Mouse (Mus musculus): ENCODE measurements around the gene A930033H14Rik.

DNA sequence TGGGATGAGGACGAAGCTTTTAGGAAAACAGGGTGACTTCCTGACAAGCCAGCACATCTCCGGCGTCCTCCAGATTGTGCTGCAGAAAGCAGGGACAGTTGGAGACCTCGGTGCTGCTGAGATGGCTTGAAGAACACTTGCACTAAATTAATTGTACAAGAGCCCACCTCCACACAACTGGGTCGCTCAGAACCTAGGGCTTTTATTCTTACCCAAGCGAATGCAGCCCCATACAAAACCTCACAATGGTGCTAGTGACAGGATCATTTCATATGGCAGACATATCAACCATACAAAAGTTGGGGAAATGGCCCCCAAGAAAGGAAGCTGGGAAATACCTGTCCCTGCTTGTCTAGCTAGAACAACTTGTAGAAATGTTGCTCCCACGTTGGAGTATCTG lies 5.4 kb downstream of the A930033H14Rik start:
- TF ChIP-seq CTCF (IDR thresholded peaks at IDR 0.05 in 2 of 3, conservative IDR thresholded peaks at IDR 0.05 in 1 of 3; ENCODE audit: control insufficient read depth in 1 of 3, insufficient read depth in 1 of 3, low read depth in 2 of 3, low read length in 3 of 3, poor library complexity in 1 of 3, severe bottlenecking in 1 of 3) (no peak), ZNF384 (IDR thresholded peaks at IDR 0.05; ENCODE audit: low read depth, low read length) (no peak), BHLHE40 (IDR thresholded peaks at IDR 0.05; ENCODE audit: borderline replicate concordance, low read depth, low read length) (no peak), MYB (IDR thresholded peaks at IDR 0.05; ENCODE audit: low read depth, low read length) (no peak), JUND (IDR thresholded peaks at IDR 0.05; ENCODE audit: low read depth, low read length) (no peak)

Data from MEL (cell line).